Mouse (Mus musculus) olfactory bulb, adult 2 months (tissue): ENCODE results near the gene Irf2bp1.

Experiments
- CTCF ChIP-seq: fragments of 200-500 bp; IDR thresholded peaks from 2 replicates; pipeline ENCODE4 v1.5.1; 2012; ENCODE audit warnings: low read depth, mild to moderate bottlenecking, low read length, moderate library complexity; ENCODE audit not compliant: insufficient read depth
- POLR2A ChIP-seq: fragments of 200-500 bp; IDR thresholded peaks from 2 replicates; pipeline ENCODE4 v1.6.1; 2012; ENCODE audit warnings: mild to moderate bottlenecking, low read depth, low read length, moderate library complexity; ENCODE audit not compliant: insufficient read depth

DNA sequence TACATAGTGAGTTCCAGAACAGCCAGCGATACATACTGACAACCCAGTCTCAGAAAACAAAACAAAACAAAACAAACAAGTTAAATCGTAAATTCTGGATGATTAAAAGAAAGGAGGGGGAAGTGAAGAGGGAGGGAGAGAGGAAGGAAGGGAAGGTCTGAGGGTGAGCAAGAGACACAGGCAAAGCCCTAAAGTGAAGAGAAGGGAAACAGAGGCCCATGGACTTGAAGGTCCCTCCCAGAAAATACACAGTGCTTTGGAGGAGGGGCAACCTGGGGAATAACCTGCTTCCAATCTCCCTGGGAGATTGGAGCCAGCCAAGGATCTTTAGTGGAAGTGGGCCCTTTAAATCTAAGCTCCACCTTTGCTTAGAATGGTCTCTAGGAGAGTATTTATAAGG lies 16.7 kb upstream of the Irf2bp1 start, which contains the start of gene Nanos2:
- no peak for TF ChIP-seq CTCF
- no peak for TF ChIP-seq POLR2A
